Mouse (Mus musculus) megakaryocyte, embryonic 14.5 days (primary cell): ENCODE data around the gene Dis3l2.

ENCODE experiments used
- FLI1 ChIP-seq: IDR thresholded peaks from 2 replicates; pipeline ENCODE4 v1.6.1; 2012; ENCODE audit warnings: low read length, inconsistent platforms, mixed read lengths
- GATA1 ChIP-seq: IDR thresholded peaks from 3 replicates; pipeline ENCODE4 v1.6.1; 2012; ENCODE audit warnings: mixed read lengths, low read length, inconsistent platforms, borderline replicate concordance

DNA sequence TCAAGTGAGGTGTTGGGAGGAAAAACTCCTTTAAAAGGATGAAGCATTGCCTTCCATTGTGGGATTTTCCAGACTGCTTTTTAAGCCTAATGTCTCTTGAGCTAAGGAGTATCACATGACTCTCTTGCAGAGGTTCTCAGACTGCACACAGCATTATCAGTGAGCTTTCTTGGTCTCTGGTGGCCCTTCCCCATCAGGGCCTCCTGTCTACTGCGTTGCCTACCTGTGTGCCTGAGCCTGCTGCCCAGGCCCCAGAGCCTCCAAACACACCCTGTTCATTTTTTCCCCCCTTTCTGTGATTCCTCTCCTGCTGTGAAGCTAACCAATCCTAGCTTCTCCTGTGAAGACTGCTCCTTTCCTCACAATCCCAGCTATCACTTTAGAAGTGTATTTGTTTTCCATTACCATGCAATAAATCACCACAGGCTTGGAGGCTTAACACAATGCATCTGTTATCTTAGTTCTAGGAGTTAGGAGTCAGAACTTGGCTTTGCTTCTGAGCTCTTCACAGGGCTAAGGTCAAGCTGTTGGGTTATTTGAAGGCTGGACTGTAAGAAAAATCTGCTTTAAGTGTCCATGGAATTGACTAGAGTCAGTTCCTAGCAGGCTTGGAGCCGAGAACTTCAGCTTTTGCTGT is 130.9 kb downstream of the Dis3l2 start:
- TF ChIP-seq GATA1 (no peak), FLI1 (no peak)
